ENCODE assay signal across 17 mouse cellular contexts in the genomic region with DNA sequence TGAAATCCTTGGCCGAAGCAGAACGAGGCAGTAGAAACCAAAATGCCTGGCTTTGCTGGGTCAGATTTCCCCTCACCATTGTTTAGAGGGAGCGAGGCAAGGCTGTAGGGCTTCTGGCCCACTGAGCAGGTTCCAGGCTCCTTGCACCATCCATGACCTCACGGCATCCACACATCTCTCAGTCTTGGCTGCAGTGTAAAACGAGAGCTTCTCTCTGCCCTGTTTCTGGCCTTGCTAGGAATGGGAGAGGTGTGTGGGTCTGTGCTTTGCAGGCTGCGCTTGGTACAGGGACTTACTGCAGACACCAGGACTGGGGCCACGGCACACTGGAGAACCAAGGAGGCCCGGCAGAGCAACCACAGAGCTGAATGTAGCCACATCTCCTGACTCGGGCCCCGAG.
A peak's percentile ranks its signal among the peaks of the same experiment; 100 is the strongest.
DNase-seq lines count a peak whose midpoint lies in the region; ATAC-seq and TF ChIP-seq lines count a peak whose summit lies in the region.
"Had no signal": no experiment of that assay in that cellular context is flagged by ENCODE, and none has a peak within 500 bp of the region (broad histone marks: within the 10 kb centered on the region; RNA-seq: fewer than 3 reads in every experiment).

No protein-coding gene starts in this region.

- intact Hi-C loops in heart, adult 2 months (cut with DNase I) = no loop called here

- no peak for TF ChIP-seq EP300 in heart, adult 2 months (IDR thresholded peaks at IDR 0.05; ENCODE audit: insufficient read depth, low read depth, low read length)
- no peak for TF ChIP-seq EP300 in lung, postnatal 0 days (IDR thresholded peaks at IDR 0.05)

- H3K9me3 ChIP-seq in embryonic facial prominence, embryonic 13.5 days = no peaks in the 10 kb centered on the region
- H3K9me3 ChIP-seq in limb, embryonic 14.5 days (ENCODE audit: control insufficient read depth, low read length) = no peaks in the 10 kb centered on the region
- H3K9me3 ChIP-seq in lung, postnatal 0 days (ENCODE audit: low read length) = no peaks in the 10 kb centered on the region
- H3K9me3 ChIP-seq: heart, embryonic 13.5 days; hindbrain, embryonic 15.5 days; liver, embryonic 12.5 days had no signal

- H3K4me1 ChIP-seq in heart, adult 2 months (ENCODE audit: control insufficient read depth, insufficient read depth, low read length) = peaks cover under 1% of the 10 kb centered on the region; the same call in 1 of the 2 replicates
- peaks cover 36% of the 10 kb centered on the region for H3K4me1 ChIP-seq in embryonic facial prominence, embryonic 13.5 days
- peaks cover 27% of the 10 kb centered on the region for H3K4me1 ChIP-seq in limb, embryonic 14.5 days (ENCODE audit: control insufficient read depth, insufficient read depth, low read length)
- H3K4me1 ChIP-seq in lung, postnatal 0 days (ENCODE audit: insufficient read depth, low read depth, low read length) = no peaks in the 10 kb centered on the region
- H3K4me1 ChIP-seq: hindbrain, embryonic 15.5 days; liver, embryonic 12.5 days had no signal

- no peak for TF ChIP-seq CTCF in heart, adult 2 months (IDR thresholded peaks at IDR 0.05)
- TF ChIP-seq CTCF in layer of hippocampus, adult 2 months (conservative IDR thresholded peaks at IDR 0.05) = no peak
- TF ChIP-seq CTCF in lung, postnatal 0 days (IDR thresholded peaks at IDR 0.05) = no peak

- no peak overlapping the region for H3K4me3 ChIP-seq in heart, adult 2 months
- H3K4me3 ChIP-seq in layer of hippocampus, adult 2 months = no peak overlapping the region
- H3K4me3 ChIP-seq in embryonic facial prominence, embryonic 13.5 days = no peak overlapping the region
- H3K4me3 ChIP-seq in limb, embryonic 14.5 days (replicated peaks; ENCODE audit: low read length) = no peak overlapping the region
- H3K4me3 ChIP-seq in lung, postnatal 0 days (ENCODE audit: low read depth, low read length) = no peak overlapping the region
- H3K4me3 ChIP-seq: erythroblast, embryonic 14.5 days; heart, embryonic 13.5 days; hindbrain, embryonic 15.5 days; left cerebral cortex, adult 2 months; liver, embryonic 12.5 days; myocyte had no signal

- DNase-seq in heart, adult 2 months = peak; percentile 31 to 32
- DNase-seq in heart, adult 9 months (ENCODE audit: low spot score in 2 of 2) = no peak
- no peak for DNase-seq in layer of hippocampus, adult 2 months (ENCODE audit: low spot score in 2 of 2)
- no peak for DNase-seq in layer of hippocampus, postnatal 36 days
- DNase-seq in limb, embryonic 14.5 days (ENCODE audit: low spot score) = no peak
- DNase-seq in retina, embryonic 14.5 days (ENCODE audit: low spot score) = no peak
- DNase-seq in lung, postnatal 0 days (ENCODE audit: low spot score) = no peak
- DNase-seq: adrenal gland, postnatal 36 days; cerebellum, postnatal 14 days; thymus, postnatal 25 days had no signal

- WGBS in heart, adult 2 months = 83% methylated on average over 10 of the region's 10 CpGs
- 49% methylated on average over 10 of the region's 10 CpGs for WGBS in embryonic facial prominence, embryonic 13.5 days
- WGBS in limb, embryonic 14.5 days = 39% methylated on average over 10 of the region's 10 CpGs
- WGBS in lung, postnatal 0 days = 85% methylated on average over 10 of the region's 10 CpGs

- no peak overlapping the region for H3K9ac ChIP-seq in heart, adult 2 months (ENCODE audit: low read depth, low read length)
- H3K9ac ChIP-seq in embryonic facial prominence, embryonic 13.5 days = 0 out of 2 replicates have a peak overlapping the region, but pooled peaks have one; percentile 27
- no peak overlapping the region for H3K9ac ChIP-seq in limb, embryonic 14.5 days (ENCODE audit: low read depth, low read length, severe bottlenecking)
- no peak overlapping the region for H3K9ac ChIP-seq in lung, postnatal 0 days (replicated peaks; ENCODE audit: low read depth)
- H3K9ac ChIP-seq: heart, embryonic 13.5 days; hindbrain, embryonic 15.5 days; liver, embryonic 12.5 days had no signal

- 0 out of 2 replicates have a peak overlapping the region, but pooled peaks have one; percentile 3 for H3K4me2 ChIP-seq in embryonic facial prominence, embryonic 13.5 days
- 0 out of 2 replicates have a peak overlapping the region, but pooled peaks have one; percentile 13 for H3K4me2 ChIP-seq in limb, embryonic 14.5 days (replicated peaks; ENCODE audit: low read depth, low read length, severe bottlenecking)
- H3K4me2 ChIP-seq in lung, postnatal 0 days (replicated peaks; ENCODE audit: low read depth, low read length) = no peak overlapping the region
- H3K4me2 ChIP-seq: heart, embryonic 13.5 days; hindbrain, embryonic 15.5 days; liver, embryonic 12.5 days had no signal

- no peaks in the 10 kb centered on the region for H3K27me3 ChIP-seq in heart, adult 2 months (ENCODE audit: control insufficient read depth, insufficient read depth, low read length)
- no peaks in the 10 kb centered on the region for H3K27me3 ChIP-seq in embryonic facial prominence, embryonic 13.5 days
- no peaks in the 10 kb centered on the region for H3K27me3 ChIP-seq in limb, embryonic 14.5 days (ENCODE audit: control insufficient read depth, insufficient read depth, low read length)
- no peaks in the 10 kb centered on the region for H3K27me3 ChIP-seq in lung, postnatal 0 days (replicated peaks; ENCODE audit: insufficient read depth, low read length)
- H3K27me3 ChIP-seq: heart, embryonic 13.5 days; hindbrain, embryonic 15.5 days; liver, embryonic 12.5 days had no signal

- TF ChIP-seq POLR2A in heart, adult 2 months (IDR thresholded peaks at IDR 0.05; ENCODE audit: insufficient read depth, low read depth, low read length) = no peak
- no peak for TF ChIP-seq POLR2A in limb, embryonic 14.5 days (IDR thresholded peaks at IDR 0.05; ENCODE audit: borderline replicate concordance, extremely low read depth, insufficient read depth, insufficient read length)

- no peak overlapping the region for H3K27ac ChIP-seq in heart, adult 2 months
- H3K27ac ChIP-seq in layer of hippocampus, adult 2 months = peak overlapping the region; percentile 51
- peak overlapping the region; percentile 74 for H3K27ac ChIP-seq in embryonic facial prominence, embryonic 13.5 days
- peak overlapping the region; percentile 63 for H3K27ac ChIP-seq in limb, embryonic 14.5 days (replicated peaks; ENCODE audit: low read depth, low read length)
- H3K27ac ChIP-seq in lung, postnatal 0 days (ENCODE audit: low read length) = no peak overlapping the region
- H3K27ac ChIP-seq: heart, embryonic 13.5 days; hindbrain, embryonic 15.5 days; left cerebral cortex, adult 2 months; liver, embryonic 12.5 days had no signal

- no peaks in the 10 kb centered on the region; the same call in 1 of the 2 replicates for H3K36me3 ChIP-seq in heart, adult 2 months (ENCODE audit: control insufficient read depth, insufficient read depth, low read length)
- H3K36me3 ChIP-seq in embryonic facial prominence, embryonic 13.5 days = peaks cover 3% of the 10 kb centered on the region; the same call in 1 of the 2 replicates
- H3K36me3 ChIP-seq in limb, embryonic 14.5 days (ENCODE audit: control insufficient read depth, insufficient read depth, low read length) = 0 out of 2 replicates have a peak, but pooled peaks cover 4% of the 10 kb centered on the region
- H3K36me3 ChIP-seq in lung, postnatal 0 days (ENCODE audit: insufficient read depth, low read length) = no peaks in the 10 kb centered on the region
- H3K36me3 ChIP-seq: hindbrain, embryonic 15.5 days had no signal

- no peak for ATAC-seq in embryonic facial prominence, embryonic 13.5 days (ENCODE audit: insufficient number of reproducible peaks, insufficient read depth, low FRiP score, low TSS enrichment, low read depth)
- peak; percentile 28; the same call in 1 of the 2 replicates for ATAC-seq in limb, embryonic 14.5 days (ENCODE audit: low FRiP score, low read depth)
- ATAC-seq in lung, postnatal 0 days = no peak
- ATAC-seq: liver, embryonic 12.5 days had no signal

- H3K79me2 ChIP-seq in heart, adult 2 months (replicated peaks; ENCODE audit: control insufficient read depth, insufficient read depth, low read length) = no peaks in the 10 kb centered on the region

Comparison
In these comparisons a context has a peak if more than half of its experiments do, and no peak if none do; other contexts are left out.
1. DNase-seq: peak in heart, adult 2 months (2 of 2); none in heart, adult 9 months (0 of 2), layer of hippocampus, adult 2 months (0 of 2), layer of hippocampus, postnatal 36 days (0 of 2), limb, embryonic 14.5 days (single experiment), retina, embryonic 14.5 days (single experiment) and lung, postnatal 0 days (single experiment).
2. H3K27ac ChIP-seq: peak in layer of hippocampus, adult 2 months (single experiment), embryonic facial prominence, embryonic 13.5 days (single experiment) and limb, embryonic 14.5 days (single experiment); none in heart, adult 2 months (single experiment) and lung, postnatal 0 days (single experiment).